Mouse (Mus musculus): Measurements from ENCODE around the gene Pip4k2a.

GRCm38 (mm10) chr2:18910209-18910608 lies 87.7 kb downstream of the Pip4k2a start:
- no peak for TF ChIP-seq CTCF (IDR thresholded peaks at IDR 0.05)
- TF ChIP-seq POLR2A (IDR thresholded peaks at IDR 0.05; ENCODE audit: insufficient read depth, low read depth, low read length), result no peak

Measured in heart, adult 2 months (tissue).